Mouse (Mus musculus) left cerebral cortex, adult 9 months (tissue): ENCODE data around the gene Trpm8.

Experiments
- DNase-seq, 2 experiments: peaks; one replicate each; pipeline ENCODE4 v3.0.0; 2022; ENCODE audit warnings: low spot score in 2 of 2

Gene Trpm8

GRCm38 (mm10) chr1:88277098-88277817 lies at the start of gene Trpm8, which contains the start of gene Hjurp:
TSS of gene Trpm8 (plus strand) at chr1:88277661.
TSS of gene Hjurp (minus strand) at chr1:88277633.
- peak; percentile 99 to 100 for DNase-seq

- no peak for DNase-seq
Measured at GRCm38 (mm10) chr1:88228121-88228520, 49.3 kb upstream of the Trpm8 start.

GRCm38 (mm10) chr1:88229566-88229965 lies 47.9 kb upstream of the Trpm8 start:
- no peak for DNase-seq

- no peak for DNase-seq
Measured at GRCm38 (mm10) chr1:88229986-88230385, 47.5 kb upstream of the Trpm8 start.

GRCm38 (mm10) chr1:88230421-88230820 lies 47.0 kb upstream of the Trpm8 start:
- no peak for DNase-seq

GRCm38 (mm10) chr1:88230981-88231802 lies 46.3 kb upstream of the Trpm8 start:
- DNase-seq: no peak

GRCm38 (mm10) chr1:88231803-88232499 lies 45.5 kb upstream of the Trpm8 start:
- DNase-seq: no peak

GRCm38 (mm10) chr1:88232664-88233380 lies 44.6 kb upstream of the Trpm8 start:
- no peak for DNase-seq

GRCm38 (mm10) chr1:88233421-88234247 lies 43.8 kb upstream of the Trpm8 start:
- DNase-seq: no peak

GRCm38 (mm10) chr1:88234248-88234610 lies 43.2 kb upstream of the Trpm8 start:
- no peak for DNase-seq

GRCm38 (mm10) chr1:88234646-88235045 lies 42.8 kb upstream of the Trpm8 start:
- no peak for DNase-seq

- DNase-seq: no peak
Measured at GRCm38 (mm10) chr1:88235046-88235893, 42.2 kb upstream of the Trpm8 start.

GRCm38 (mm10) chr1:88235894-88236415 lies 41.5 kb upstream of the Trpm8 start:
- no peak for DNase-seq

- DNase-seq: no peak
Measured at GRCm38 (mm10) chr1:88237311-88237710, 40.1 kb upstream of the Trpm8 start.

- DNase-seq: no peak
Measured at GRCm38 (mm10) chr1:88238771-88239170, 38.7 kb upstream of the Trpm8 start.

GRCm38 (mm10) chr1:88240072-88240471 lies 37.4 kb upstream of the Trpm8 start:
- no peak for DNase-seq

GRCm38 (mm10) chr1:88240579-88240978 lies 36.9 kb upstream of the Trpm8 start:
- no peak for DNase-seq

GRCm38 (mm10) chr1:88243861-88244260 lies 33.6 kb upstream of the Trpm8 start:
- DNase-seq: no peak

GRCm38 (mm10) chr1:88245881-88246280 lies 31.6 kb upstream of the Trpm8 start:
- no peak for DNase-seq

- no peak for DNase-seq
Measured at GRCm38 (mm10) chr1:88246386-88246785, 31.1 kb upstream of the Trpm8 start.
